Mouse (Mus musculus): ENCODE data around the gene Syt8. TPM values are rescaled to one million over a fixed set of nuclear protein-coding genes. Genes with fewer than 3 reads are reported as not detected.

The Syt8 gene
- polyA plus RNA-seq, 1 experiment from 2014 or later = 3.9 TPM

- ATAC-seq (ENCODE audit: low read depth) = no peak
- H3K27ac ChIP-seq (replicated peaks; ENCODE audit: low read depth, low read length) = no peak overlapping the region
- WGBS = 91% methylated on average over 5 of the region's 5 CpGs
These were observed 8.8 kb downstream of the Syt8 start for GRCm38 (mm10) chr7:142443474-142443873.

GRCm38 (mm10) chr7:142444171-142444570, 9.5 kb downstream of the Syt8 start:
- WGBS = 92% methylated on average over 6 of the region's 6 CpGs
- ATAC-seq (ENCODE audit: low read depth) = no peak
- H3K9me3 ChIP-seq (ENCODE audit: control insufficient read depth, low read length) = no peaks in the 10 kb centered on the region

More at GRCm38 (mm10) chr7:142443474-142443873, 8.8 kb downstream of the Syt8 start:
- no peak overlapping the region for H3K4me2 ChIP-seq (ENCODE audit: low read depth, low read length)
- H3K36me3 ChIP-seq (ENCODE audit: control insufficient read depth, insufficient read depth, low read length) = no peaks in the 10 kb centered on the region
- no peak overlapping the region for H3K9ac ChIP-seq (ENCODE audit: low read depth, low read length)
- DNase-seq (ENCODE audit: low spot score) = no peak
- peaks cover 11% of the 10 kb centered on the region for H3K4me1 ChIP-seq (ENCODE audit: control insufficient read depth, insufficient read depth, low read length)
- no peaks in the 10 kb centered on the region for H3K27me3 ChIP-seq (replicated peaks; ENCODE audit: control insufficient read depth, insufficient read depth, low read length)
- H3K4me3 ChIP-seq (ENCODE audit: low read depth, low read length) = no peak overlapping the region
- no peaks in the 10 kb centered on the region for H3K9me3 ChIP-seq (ENCODE audit: control insufficient read depth, low read length)

GRCm38 (mm10) chr7:142445324-142445723, 10.7 kb downstream of the Syt8 start:
- no peak for DNase-seq (ENCODE audit: low spot score)
- Histone ChIP-seq H3K4me2 (ENCODE audit: low read depth, low read length) (no peak overlapping the region), H3K27me3 (replicated peaks; ENCODE audit: control insufficient read depth, insufficient read depth, low read length) (no peaks in the 10 kb centered on the region), H3K4me3 (ENCODE audit: low read depth, low read length) (no peak overlapping the region), H3K9me3 (ENCODE audit: control insufficient read depth, low read length) (no peaks in the 10 kb centered on the region), H3K4me1 (ENCODE audit: control insufficient read depth, insufficient read depth, low read length) (peaks cover 11% of the 10 kb centered on the region), H3K36me3 (ENCODE audit: control insufficient read depth, insufficient read depth, low read length) (no peaks in the 10 kb centered on the region), H3K27ac (replicated peaks; ENCODE audit: low read depth, low read length) (no peak overlapping the region), H3K9ac (ENCODE audit: low read depth, low read length) (no peak overlapping the region)
- no peak for ATAC-seq (ENCODE audit: low read depth)
- WGBS = 90% methylated on average over 6 of the region's 6 CpGs

More at GRCm38 (mm10) chr7:142444171-142444570, 9.5 kb downstream of the Syt8 start:
- Histone ChIP-seq H3K4me2 (ENCODE audit: low read depth, low read length) (no peak overlapping the region), H3K36me3 (ENCODE audit: control insufficient read depth, insufficient read depth, low read length) (no peaks in the 10 kb centered on the region), H3K27ac (replicated peaks; ENCODE audit: low read depth, low read length) (no peak overlapping the region), H3K9ac (ENCODE audit: low read depth, low read length) (no peak overlapping the region), H3K4me1 (ENCODE audit: control insufficient read depth, insufficient read depth, low read length) (peaks cover 11% of the 10 kb centered on the region), H3K27me3 (replicated peaks; ENCODE audit: control insufficient read depth, insufficient read depth, low read length) (no peaks in the 10 kb centered on the region), H3K4me3 (ENCODE audit: low read depth, low read length) (no peak overlapping the region)
- no peak for DNase-seq (ENCODE audit: low spot score)

GRCm38 (mm10) chr7:142446264-142446663, 11.6 kb downstream of the Syt8 start:
- ATAC-seq (ENCODE audit: low read depth) (no peak), DNase-seq (ENCODE audit: low spot score) (no peak)
- 87% methylated on average over 4 of the region's 4 CpGs for WGBS
- 0 out of 2 replicates have a peak, but pooled peaks cover 5% of the 10 kb centered on the region for H3K4me1 ChIP-seq (ENCODE audit: control insufficient read depth, insufficient read depth, low read length)
- no peak overlapping the region for H3K9ac ChIP-seq (ENCODE audit: low read depth, low read length)
- H3K36me3 ChIP-seq (ENCODE audit: control insufficient read depth, insufficient read depth, low read length) = no peaks in the 10 kb centered on the region
- no peak overlapping the region for H3K27ac ChIP-seq (replicated peaks; ENCODE audit: low read depth, low read length)
- no peaks in the 10 kb centered on the region for H3K9me3 ChIP-seq (ENCODE audit: control insufficient read depth, low read length)
- no peak overlapping the region for H3K4me2 ChIP-seq (ENCODE audit: low read depth, low read length)
- no peaks in the 10 kb centered on the region for H3K27me3 ChIP-seq (replicated peaks; ENCODE audit: control insufficient read depth, insufficient read depth, low read length)
- no peak overlapping the region for H3K4me3 ChIP-seq (ENCODE audit: low read depth, low read length)

GRCm38 (mm10) chr7:142449038-142449617, 14.5 kb downstream of the Syt8 start:
- no peak for ATAC-seq (ENCODE audit: low read depth)
- Histone ChIP-seq H3K36me3 (ENCODE audit: control insufficient read depth, insufficient read depth, low read length) (no peaks in the 10 kb centered on the region), H3K9ac (ENCODE audit: low read depth, low read length) (no peak overlapping the region), H3K4me2 (ENCODE audit: low read depth, low read length) (no peak overlapping the region), H3K27me3 (replicated peaks; ENCODE audit: control insufficient read depth, insufficient read depth, low read length) (no peaks in the 10 kb centered on the region), H3K4me3 (ENCODE audit: low read depth, low read length) (no peak overlapping the region), H3K9me3 (ENCODE audit: control insufficient read depth, low read length) (no peaks in the 10 kb centered on the region), H3K27ac (replicated peaks; ENCODE audit: low read depth, low read length) (no peak overlapping the region), H3K4me1 (ENCODE audit: control insufficient read depth, insufficient read depth, low read length) (no peaks in the 10 kb centered on the region)
- WGBS = 74% methylated on average over 6 of the region's 6 CpGs
- DNase-seq (ENCODE audit: low spot score) = no peak

- Histone ChIP-seq H3K4me1 (ENCODE audit: control insufficient read depth, insufficient read depth, low read length) (peaks cover 36% of the 10 kb centered on the region), H3K4me3 (ENCODE audit: low read depth, low read length) (no peak overlapping the region), H3K36me3 (ENCODE audit: control insufficient read depth, insufficient read depth, low read length) (no peaks in the 10 kb centered on the region), H3K9ac (ENCODE audit: low read depth, low read length) (no peak overlapping the region), H3K27ac (replicated peaks; ENCODE audit: low read depth, low read length) (peak overlapping the region; percentile 90), H3K9me3 (ENCODE audit: control insufficient read depth, low read length) (no peaks in the 10 kb centered on the region), H3K4me2 (ENCODE audit: low read depth, low read length) (no peak overlapping the region), H3K27me3 (replicated peaks; ENCODE audit: control insufficient read depth, insufficient read depth, low read length) (no peaks in the 10 kb centered on the region)
- WGBS = 9% methylated on average over 1 of the region's 1 CpGs
- ATAC-seq (ENCODE audit: low read depth) (no peak), DNase-seq (ENCODE audit: low spot score) (peak; percentile 37)
These were observed 20.1 kb downstream of the Syt8 start for GRCm38 (mm10) chr7:142454706-142455105.

GRCm38 (mm10) chr7:142455251-142455650, 20.6 kb downstream of the Syt8 start:
- Histone ChIP-seq H3K9ac (ENCODE audit: low read depth, low read length) (0 out of 2 replicates have a peak overlapping the region, but pooled peaks have one; percentile 12), H3K4me3 (ENCODE audit: low read depth, low read length) (no peak overlapping the region), H3K4me2 (ENCODE audit: low read depth, low read length) (no peak overlapping the region), H3K27me3 (replicated peaks; ENCODE audit: control insufficient read depth, insufficient read depth, low read length) (no peaks in the 10 kb centered on the region), H3K27ac (replicated peaks; ENCODE audit: low read depth, low read length) (peak overlapping the region; percentile 90), H3K4me1 (ENCODE audit: control insufficient read depth, insufficient read depth, low read length) (peaks cover 36% of the 10 kb centered on the region), H3K36me3 (ENCODE audit: control insufficient read depth, insufficient read depth, low read length) (no peaks in the 10 kb centered on the region), H3K9me3 (ENCODE audit: control insufficient read depth, low read length) (no peaks in the 10 kb centered on the region)
- ATAC-seq (ENCODE audit: low read depth) (no peak), DNase-seq (ENCODE audit: low spot score) (no peak)
- 47% methylated on average over 2 of the region's 2 CpGs for WGBS

GRCm38 (mm10) chr7:142456806-142457205, 22.2 kb downstream of the Syt8 start:
- no peaks in the 10 kb centered on the region for H3K36me3 ChIP-seq (ENCODE audit: control insufficient read depth, insufficient read depth, low read length)
- no peak for DNase-seq (ENCODE audit: low spot score)
- no peak overlapping the region for H3K9ac ChIP-seq (ENCODE audit: low read depth, low read length)
- H3K4me1 ChIP-seq (ENCODE audit: control insufficient read depth, insufficient read depth, low read length) = peaks cover 36% of the 10 kb centered on the region
- H3K27me3 ChIP-seq (replicated peaks; ENCODE audit: control insufficient read depth, insufficient read depth, low read length) = no peaks in the 10 kb centered on the region
- no peaks in the 10 kb centered on the region for H3K9me3 ChIP-seq (ENCODE audit: control insufficient read depth, low read length)
- WGBS = 58% methylated on average over 3 of the region's 3 CpGs
- ATAC-seq (ENCODE audit: low read depth) = no peak
- H3K27ac ChIP-seq (replicated peaks; ENCODE audit: low read depth, low read length) = peak overlapping the region; percentile 98
- no peak overlapping the region for H3K4me2 ChIP-seq (ENCODE audit: low read depth, low read length)
- no peak overlapping the region for H3K4me3 ChIP-seq (ENCODE audit: low read depth, low read length)

- Histone ChIP-seq H3K36me3 (ENCODE audit: control insufficient read depth, insufficient read depth, low read length) (no peaks in the 10 kb centered on the region), H3K9ac (ENCODE audit: low read depth, low read length) (peak overlapping the region; percentile 60), H3K27ac (replicated peaks; ENCODE audit: low read depth, low read length) (peak overlapping the region; percentile 98), H3K4me1 (ENCODE audit: control insufficient read depth, insufficient read depth, low read length) (peaks cover 36% of the 10 kb centered on the region), H3K4me3 (ENCODE audit: low read depth, low read length) (no peak overlapping the region), H3K9me3 (ENCODE audit: control insufficient read depth, low read length) (no peaks in the 10 kb centered on the region), H3K4me2 (ENCODE audit: low read depth, low read length) (no peak overlapping the region), H3K27me3 (replicated peaks; ENCODE audit: control insufficient read depth, insufficient read depth, low read length) (no peaks in the 10 kb centered on the region)
- DNase-seq (ENCODE audit: low spot score) (peak; percentile 70), ATAC-seq (ENCODE audit: low read depth) (0 out of 2 replicates have a peak, but pooled peaks have one; percentile 27)
- 6% methylated on average over 3 of the region's 3 CpGs for WGBS
These were observed 22.7 kb downstream of the Syt8 start for GRCm38 (mm10) chr7:142457227-142457811.

Measured in embryonic facial prominence, embryonic 14.5 days (tissue).